Mouse (Mus musculus) adrenal gland, adult (tissue): ENCODE results near the gene Tek.
A peak's percentile ranks its signal among the peaks of the same experiment; 100 is the strongest.

ENCODE experiments used
- DNase-seq, 2 experiments: peaks; one replicate each; pipeline ENCODE4 v3.0.0; 2022 to 2023; ENCODE audit warnings: low spot score in 1 of 2; ENCODE audit not compliant: inconsistent age in 2 of 2

The Tek gene

GRCm38 (mm10) chr4:94803187-94803586 is 64.1 kb downstream of the Tek start:
- DNase-seq = peak in 1 of 2 experiments; percentile 40

- no peak for DNase-seq
Measured at GRCm38 (mm10) chr4:94810616-94811015, 71.5 kb downstream of the Tek start.

- DNase-seq = peak in 1 of 2 experiments; percentile 25
Measured at GRCm38 (mm10) chr4:94826891-94827290, 87.8 kb downstream of the Tek start.

GRCm38 (mm10) chr4:94827429-94827828 is 88.3 kb downstream of the Tek start:
- peak in 1 of 2 experiments; percentile 36 for DNase-seq

- DNase-seq = peak; percentile 59 to 66
Measured at GRCm38 (mm10) chr4:94829924-94830386, 90.9 kb downstream of the Tek start.

GRCm38 (mm10) chr4:94837061-94837460 is 98.0 kb downstream of the Tek start:
- peak in 1 of 2 experiments; percentile 27 for DNase-seq

- peak; percentile 38 to 59 for DNase-seq
Measured at GRCm38 (mm10) chr4:94853301-94853700, 114.2 kb downstream of the Tek start.

GRCm38 (mm10) chr4:94854270-94854669 is 115.2 kb downstream of the Tek start:
- no peak for DNase-seq

- DNase-seq = peak in 1 of 2 experiments; percentile 49
Measured at GRCm38 (mm10) chr4:94855201-94855600, 116.1 kb downstream of the Tek start.

GRCm38 (mm10) chr4:94900744-94901143 is 161.7 kb downstream of the Tek start:
- DNase-seq = peak in 1 of 2 experiments; percentile 60

- DNase-seq = peak in 1 of 2 experiments; percentile 17
Measured at GRCm38 (mm10) chr4:94901780-94902179, 162.7 kb downstream of the Tek start.
